Comparison of ENCODE assay signal across 14 mouse cellular contexts in genomic region chr2:125015007-125015406, GRCm38 (mm10). TPM values are rescaled to one million over a fixed set of nuclear protein-coding genes. Genes with fewer than 3 reads are reported as not detected.
A peak's percentile ranks its signal among the peaks of the same experiment; 100 is the strongest.
DNase-seq lines count a peak whose midpoint lies in the region; ATAC-seq and TF ChIP-seq lines count a peak whose summit lies in the region.
"Had no signal": no experiment of that assay in that cellular context is flagged by ENCODE, and none has a peak within 500 bp of the region (broad histone marks: within the 10 kb centered on the region; RNA-seq: fewer than 3 reads in every experiment).

No protein-coding gene starts in this region.

- no peaks in the 10 kb centered on the region for H3K27me3 ChIP-seq in megakaryocyte, embryonic 14.5 days (replicated peaks)
- no peaks in the 10 kb centered on the region for H3K27me3 ChIP-seq in Patski
- H3K27me3 ChIP-seq: liver, embryonic 12.5 days had no signal

- H3K4me3 ChIP-seq in megakaryocyte, embryonic 14.5 days (replicated peaks), result peak overlapping the region; percentile 67
- H3K4me3 ChIP-seq: embryonic facial prominence, embryonic 10.5 days; liver, embryonic 12.5 days; midbrain, embryonic 10.5 days had no signal

- no peak for ATAC-seq in megakaryocyte, adult 5-6 weeks (ENCODE audit: poor library complexity, severe bottlenecking)
- peak; percentile 98 for ATAC-seq in Patski
- ATAC-seq: liver, embryonic 12.5 days had no signal

- CTCF ChIA-PET in Patski (lab: Charles Lee), result interaction anchor here (1.0 kb wide), 1 partner anchor 9 kb away, joined by 3 read pairs; no protein-coding TSS in a partner anchor

- POLR2A ChIA-PET in Patski (lab: Charles Lee), result no interaction called here

- H3K36me3 ChIP-seq in megakaryocyte, embryonic 14.5 days (replicated peaks; ENCODE audit: low read length), result peaks cover 17% of the 10 kb centered on the region
- H3K36me3 ChIP-seq: embryonic facial prominence, embryonic 10.5 days; liver, embryonic 12.5 days; midbrain, embryonic 10.5 days had no signal

- peaks cover 92% of the 10 kb centered on the region for H3K4me1 ChIP-seq in megakaryocyte, embryonic 14.5 days
- H3K4me1 ChIP-seq: embryonic facial prominence, embryonic 10.5 days; liver, embryonic 12.5 days; midbrain, embryonic 10.5 days had no signal

- in situ Hi-C loops in Patski (cut with MboI; ENCODE audit: low pct_unique_long_range_greater_than_20kb), result no loop called here

- peaks cover 9% of the 10 kb centered on the region for H3K9me3 ChIP-seq in megakaryocyte, embryonic 14.5 days
- H3K9me3 ChIP-seq: embryonic facial prominence, embryonic 10.5 days; liver, embryonic 12.5 days; midbrain, embryonic 10.5 days had no signal

- TF ChIP-seq CTCF in Patski (IDR thresholded peaks at IDR 0.05), result no peak

- DNase-seq in Patski (ENCODE audit: low read depth, low spot score), result peak; percentile 41
- DNase-seq in cerebellum, adult 9-11 months, result peak; percentile 84
- peak; percentile 17 for DNase-seq in telencephalon, adult 2 months (ENCODE audit: low read depth, low spot score)
- DNase-seq in adrenal gland, postnatal 10 days, result no peak
- DNase-seq in thymus, postnatal 25 days, result no peak
- DNase-seq: kidney, adult 2 months; kidney, postnatal 36 days; lung, postnatal 10 days; thymus, adult 2 months had no signal

RNA-seq across cellular contexts. Expression of gene Slc24a5, which starts 52.9 kb away (rescaled TPM):
- 19.7 and 21.8 TPM in 2 replicates for polyA plus RNA-seq in megakaryocyte, embryonic 14.5 days (2012; ENCODE audit: insufficient read depth, low replicate concordance)
- not detected in 2 replicates for total RNA-seq in megakaryocyte, adult 5-6 weeks (2015)
- 0.41 TPM in 1 of 2 replicates, not detected in the other for total RNA-seq in megakaryocyte, adult 5-6 weeks (2017)
- 1.3 TPM for polyA plus RNA-seq in Patski (2021)
- total RNA-seq in adrenal gland, postnatal 10 days (2021), result under 1 TPM in 1 of 2 experiments, not detected in 1; 0.45 TPM
- polyA plus RNA-seq: thymus, adult 2 months had no signal

Comparison
In these comparisons a context has a peak if more than half of its experiments do, and no peak if none do; other contexts are left out.
1. DNase-seq: peak in Patski (single experiment), cerebellum, adult 9-11 months (single experiment) and telencephalon, adult 2 months (single experiment); none in adrenal gland, postnatal 10 days (single experiment) and thymus, postnatal 25 days (single experiment).